Mouse (Mus musculus) ES-E14 (cell line): ENCODE data around the gene Hs1bp3. TPM values are rescaled to one million over a fixed set of nuclear protein-coding genes. Genes with fewer than 3 reads are reported as not detected.

Source experiments
- DNase-seq: peaks from one replicate; pipeline ENCODE4 v3.0.0-alpha.2; 2013; ENCODE audit warnings: low read depth, low spot score
- H3K27ac ChIP-seq: 2 replicates; pipeline ENCODE4 v1.5.1; 2012; ENCODE audit warnings: low read depth, mild to moderate bottlenecking, low read length, moderate library complexity, mixed read lengths; ENCODE audit not compliant: poor library complexity, insufficient read depth, severe bottlenecking
- H3K36me3 ChIP-seq: 2 replicates; pipeline ENCODE4 v1.6.1; 2012; ENCODE audit warnings: mild to moderate bottlenecking, low read length, moderate library complexity, mixed read lengths; ENCODE audit not compliant: control insufficient read depth, poor library complexity, insufficient read depth, severe bottlenecking
- H3K4me1 ChIP-seq, 2 experiments: fragments of 150-350 bp in 1 of 2; sonication (generic) in 1 of 2; 2 replicates each; pipeline ENCODE4 v1.6.1; 2012; ENCODE audit warnings: low read length in 2 of 2, mild to moderate bottlenecking in 1 of 2, mixed read lengths in 1 of 2; ENCODE audit not compliant: control insufficient read depth in 2 of 2, insufficient read depth in 2 of 2, poor library complexity in 1 of 2
- H3K4me3 ChIP-seq, 2 experiments: fragments of 150-350 bp in 1 of 2; sonication (generic) in 1 of 2; 2 replicates each; pipeline ENCODE4 v1.5.1; 2012; ENCODE audit warnings: low read length in 2 of 2, low read depth in 1 of 2, mild to moderate bottlenecking in 1 of 2, mixed read lengths in 1 of 2; ENCODE audit not compliant: insufficient read depth in 1 of 2, poor library complexity in 1 of 2, severe bottlenecking in 1 of 2
- H3K9ac ChIP-seq: 2 replicates; pipeline ENCODE4 v1.6.1; 2012; ENCODE audit warnings: low read depth, mild to moderate bottlenecking, low read length, mixed read lengths; ENCODE audit not compliant: poor library complexity, insufficient read depth, severe bottlenecking
- H3K9me3 ChIP-seq: fragments of 150-350 bp; sonication (generic); 2 replicates; pipeline ENCODE4 v1.6.1; 2012; ENCODE audit warnings: low read depth, mild to moderate bottlenecking, low read length; ENCODE audit not compliant: control insufficient read depth, insufficient read depth
- CHD2 ChIP-seq: IDR thresholded peaks from 2 replicates; pipeline ENCODE4 v1.6.1; 2014; ENCODE audit warnings: mild to moderate bottlenecking, low read depth, low read length, inconsistent platforms
- HCFC1 ChIP-seq: IDR thresholded peaks from 2 replicates; pipeline ENCODE4 v1.6.1; 2012; ENCODE audit warnings: low read length, inconsistent platforms, borderline replicate concordance; ENCODE audit not compliant: insufficient read depth
- MAFK ChIP-seq: IDR thresholded peaks from 2 replicates; pipeline ENCODE4 v1.6.1; 2014; ENCODE audit warnings: mild to moderate bottlenecking, low read depth, low read length, inconsistent platforms; ENCODE audit not compliant: insufficient read depth
- ZC3H11A ChIP-seq: IDR thresholded peaks from 2 replicates; pipeline ENCODE4 v1.6.1; 2012; ENCODE audit warnings: low read depth, mild to moderate bottlenecking, inconsistent platforms, low read length, borderline replicate concordance
- ZNF384 ChIP-seq: IDR thresholded peaks from 2 replicates; pipeline ENCODE4 v1.6.1; 2012; ENCODE audit warnings: low read depth, low read length, inconsistent platforms
- in situ Hi-C, 2 experiments: fragments of 600-800 bp; cut with MboI; formaldehyde crosslinking; loops; one replicate each; pipeline ENCODE4 v1.15.1; 2025; ENCODE audit warnings: low sequenced_read_pairs in 2 of 2, inconsistent platforms in 1 of 2; ENCODE audit not compliant: unreplicated experiment in 2 of 2
- total RNA-seq: library from RNA; depleted of rRNA; stranded (reverse); fragments of 300-350 nt; gene quantifications from 2 replicates; pipeline ENCODE4 v1.2.3, GENCODE M21; 2012

Gene Hs1bp3
- total RNA-seq, 1 experiment, result 7.9 TPM

GRCm38 (mm10) chr12:8273471-8274171 is 39.6 kb upstream of the Hs1bp3 start:
- Histone ChIP-seq H3K9ac (no peak overlapping the region), H3K4me3 (no peak overlapping the region), H3K36me3 (no peaks in the 10 kb centered on the region; the same call in 1 of the 2 replicates), H3K4me1 (no peaks in the 10 kb centered on the region), H3K9me3 (no peaks in the 10 kb centered on the region), H3K27ac (no peak overlapping the region)
- no peak for DNase-seq
- TF ChIP-seq HCFC1 (no peak), ZC3H11A (no peak), MAFK (no peak), ZNF384 (no peak), CHD2 (no peak)
- in situ Hi-C loops, result no loop called here

GRCm38 (mm10) chr12:8275424-8275823 is 37.8 kb upstream of the Hs1bp3 start:
- DNase-seq, result no peak
- peaks cover 2% of the 10 kb centered on the region; the same call in 1 of the 2 replicates for H3K36me3 ChIP-seq
- no peak overlapping the region for H3K27ac ChIP-seq
- no peak for TF ChIP-seq ZNF384
- TF ChIP-seq ZC3H11A, result no peak
- no peak for TF ChIP-seq CHD2
- TF ChIP-seq MAFK, result no peak
- TF ChIP-seq HCFC1, result no peak
- H3K9ac ChIP-seq, result no peak overlapping the region
- no peak overlapping the region for H3K4me3 ChIP-seq
- in situ Hi-C loops, result loop anchor here (25.0 kb wide), 2 partner anchors 213 to 1312 kb away; no protein-coding TSS in a partner anchor
- H3K9me3 ChIP-seq, result no peaks in the 10 kb centered on the region
- H3K4me1 ChIP-seq, result no peaks in the 10 kb centered on the region

GRCm38 (mm10) chr12:8281225-8282017 is 31.8 kb upstream of the Hs1bp3 start:
- no peak for DNase-seq
- Histone ChIP-seq H3K9me3 (no peaks in the 10 kb centered on the region), H3K27ac (no peak overlapping the region), H3K9ac (peak overlapping the region; percentile 31; the same call in 1 of the 2 replicates), H3K36me3 (peaks cover 5% of the 10 kb centered on the region; the same call in 1 of the 2 replicates), H3K4me1 (peaks cover 0 to 5% of the 10 kb centered on the region in 2 experiments; a peak in 2 of 4 replicates), H3K4me3 (no peak overlapping the region)
- in situ Hi-C loops, result loop anchor here (25.0 kb wide), 2 partner anchors 219 to 1306 kb away; no protein-coding TSS in a partner anchor
- TF ChIP-seq MAFK, result no peak
- TF ChIP-seq ZNF384, result no peak
- no peak for TF ChIP-seq CHD2
- TF ChIP-seq HCFC1, result no peak
- no peak for TF ChIP-seq ZC3H11A

GRCm38 (mm10) chr12:8287970-8288369 is 25.3 kb upstream of the Hs1bp3 start:
- Histone ChIP-seq H3K36me3 (peaks cover 3% of the 10 kb centered on the region; the same call in 1 of the 2 replicates), H3K4me1 (no peaks in the 10 kb centered on the region), H3K9me3 (no peaks in the 10 kb centered on the region), H3K4me3 (no peak overlapping the region), H3K9ac (no peak overlapping the region), H3K27ac (no peak overlapping the region)
- in situ Hi-C loops, result loop anchor here (25.0 kb wide), 2 partner anchors 226 to 1299 kb away; no protein-coding TSS in a partner anchor
- no peak for DNase-seq
- 0 out of 2 replicates have a peak, but pooled peaks have one; percentile 36 for TF ChIP-seq ZC3H11A
- no peak for TF ChIP-seq CHD2
